Mouse (Mus musculus) midbrain, embryonic 11.5 days (tissue): ENCODE data around the gene Fbxw11. TPM values are rescaled to one million over a fixed set of nuclear protein-coding genes. Genes with fewer than 3 reads are reported as not detected.
A peak's percentile ranks its signal among the peaks of the same experiment; 100 is the strongest.

Experiments
- ATAC-seq: fragments of 200-750 bp; cut with Nextera tagmentation; 2 replicates; pipeline ENCODE4 v1.8.0; 2017; ENCODE audit warnings: moderate TSS enrichment, moderate library complexity; ENCODE audit not compliant: low FRiP score
- DNase-seq: peaks from one replicate; pipeline ENCODE4 v3.0.0; 2015; ENCODE audit warnings: low spot score; ENCODE audit errors: missing footprints
- H3K27ac ChIP-seq: fragments of 300-500 bp; sonication (generic); 2 replicates; pipeline ENCODE4 v1.5.1; 2014; ENCODE audit warnings: low read depth, low read length
- H3K27me3 ChIP-seq: fragments of 300-500 bp; sonication (generic); 2 replicates; pipeline ENCODE4 v1.6.1; 2014; ENCODE audit warnings: mild to moderate bottlenecking, low read length, moderate library complexity, mixed read lengths; ENCODE audit not compliant: control insufficient read depth, insufficient read depth
- H3K36me3 ChIP-seq: fragments of 300-500 bp; sonication (generic); 2 replicates; pipeline ENCODE4 v1.6.1; 2014; ENCODE audit warnings: mild to moderate bottlenecking, low read length, moderate library complexity, mixed read lengths; ENCODE audit not compliant: control insufficient read depth, insufficient read depth
- H3K4me1 ChIP-seq: fragments of 300-500 bp; sonication (generic); 2 replicates; pipeline ENCODE4 v1.6.1; 2014; ENCODE audit warnings: low read length; ENCODE audit not compliant: control insufficient read depth, insufficient read depth
- H3K4me2 ChIP-seq: fragments of 300-500 bp; sonication (generic); 2 replicates; pipeline ENCODE4 v1.6.1; 2014; ENCODE audit warnings: mild to moderate bottlenecking, moderate library complexity
- H3K4me3 ChIP-seq: fragments of 300-500 bp; sonication (generic); 2 replicates; pipeline ENCODE4 v1.5.1; 2014; ENCODE audit warnings: low read depth, low read length
- H3K9ac ChIP-seq: fragments of 300-500 bp; sonication (generic); 2 replicates; pipeline ENCODE4 v1.6.1; 2014; ENCODE audit warnings: low read length
- H3K9me3 ChIP-seq: fragments of 300-500 bp; sonication (generic); 2 replicates; pipeline ENCODE4 v1.6.1; 2016; ENCODE audit warnings: low read length; ENCODE audit not compliant: control insufficient read depth
- WGBS: fragments of 180-500 bp; shearing (Covaris S2); extraction: QIAGEN DNeasy Blood & Tissue Kit; methylation state at CpG from one replicate; pipeline ENCODE4 v1.1.7; 2014; 5-methylcytosine and 5-hydroxymethylcytosine counted together
- polyA plus RNA-seq: library from polyadenylated mRNA; unstranded; fragments of >200 nt; fragmentation: Nextera tagmentation; extraction: Ambion mirVana; gene quantifications from 2 replicates; pipeline ENCODE4 v1.2.1, GENCODE M21; 2014

Gene Fbxw11
- polyA plus RNA-seq, result 104 TPM in 2 replicates

DNA sequence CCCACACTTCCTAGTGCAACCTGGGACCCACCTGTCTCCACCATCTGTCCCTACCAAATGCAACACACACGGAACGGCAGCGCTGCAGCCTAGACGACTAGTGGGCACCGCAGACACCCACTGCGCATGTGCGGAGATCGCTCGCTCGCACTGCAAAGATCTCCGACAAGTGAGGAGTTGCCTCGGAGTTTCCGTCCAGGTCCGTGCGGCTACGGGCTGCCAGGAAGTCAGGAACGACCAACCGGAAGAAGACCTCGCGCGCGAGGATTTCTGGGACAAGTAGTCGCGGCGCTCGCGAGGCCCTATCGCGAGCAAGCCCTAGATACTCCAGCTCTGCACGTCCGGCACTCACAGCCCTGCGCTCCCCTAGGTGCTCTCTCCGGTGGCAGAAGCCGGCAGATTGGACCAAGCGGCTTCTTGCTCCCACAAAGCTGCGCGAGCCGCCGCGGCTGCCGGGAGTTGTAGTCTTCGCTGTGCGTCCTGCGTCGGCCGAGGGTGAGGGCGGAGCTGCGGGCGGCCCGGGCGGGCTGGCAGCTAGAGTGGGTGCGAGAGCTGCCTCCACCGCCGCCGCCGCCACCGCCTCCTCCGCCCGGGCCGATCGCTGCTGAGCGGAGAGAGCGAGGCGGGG lies at the start of gene Fbxw11:
TSS of gene Fbxw11 (plus strand) at position 476 of the 628 bp plus-strand sequence.
- Histone ChIP-seq H3K4me1 (peaks cover 17% of the 10 kb centered on the region), H3K4me2 (peak within 1 kb of the TSS; percentile 83), H3K4me3 (peak within 1 kb of the TSS; percentile 82), H3K27ac (peak within 1 kb of the TSS; percentile 97), H3K27me3 (no peaks in the 10 kb centered on the region), H3K36me3 (no peaks in the 10 kb centered on the region), H3K9ac (peak within 1 kb of the TSS; percentile 97), H3K9me3 (no peaks in the 10 kb centered on the region)
- DNase-seq (peak; percentile 99), ATAC-seq (peak; percentile 94)
- under 1% methylated on average over 53 of the region's 64 CpGs for WGBS

DNA sequence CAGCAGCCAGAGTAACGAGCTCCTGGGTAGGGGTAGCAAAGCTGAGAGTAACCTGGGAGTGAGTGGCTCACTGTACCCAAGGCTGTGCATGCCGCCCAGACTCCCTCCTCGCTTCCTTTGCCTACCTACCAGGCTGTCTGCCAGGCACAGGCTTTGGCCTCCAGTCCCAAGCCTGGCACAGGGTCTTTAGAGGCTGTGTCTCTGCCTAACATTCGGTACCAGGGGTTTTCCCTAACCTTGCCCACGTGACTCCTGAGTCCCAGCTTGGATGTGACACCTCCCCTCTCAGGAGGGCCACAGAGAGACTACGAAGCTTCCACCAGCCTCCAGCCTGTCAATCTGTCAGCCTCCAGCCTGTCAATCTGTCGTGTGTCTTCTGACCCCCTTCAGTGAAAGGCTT lies 49.4 kb upstream of the Fbxw11 start:
- Histone ChIP-seq H3K9ac (no peak overlapping the region), H3K27ac (no peak overlapping the region), H3K9me3 (no peaks in the 10 kb centered on the region), H3K36me3 (no peaks in the 10 kb centered on the region), H3K4me1 (no peaks in the 10 kb centered on the region), H3K27me3 (no peaks in the 10 kb centered on the region), H3K4me3 (no peak overlapping the region), H3K4me2 (no peak overlapping the region)
- DNase-seq, result no peak
- no peak for ATAC-seq
- 85% methylated on average over 7 of the region's 7 CpGs for WGBS

DNA sequence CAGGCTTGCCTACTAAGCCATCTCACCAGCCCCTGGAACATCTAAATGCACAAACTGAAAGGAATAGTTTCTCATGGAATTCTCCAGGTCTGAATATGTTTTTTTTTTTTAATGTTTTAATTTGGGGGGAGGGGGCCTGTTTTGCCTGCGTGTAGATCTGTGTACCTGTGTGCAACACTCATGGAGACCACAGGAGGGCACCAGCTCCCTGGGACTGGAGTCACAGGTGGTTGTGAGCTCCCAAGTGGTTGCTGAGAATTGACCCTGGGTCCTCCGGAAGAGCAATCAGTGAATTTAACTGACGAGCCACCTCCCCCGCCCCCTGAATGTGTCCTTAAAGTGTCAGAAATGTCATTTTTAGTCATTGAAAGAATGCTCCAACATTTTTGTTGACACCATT lies 48.4 kb upstream of the Fbxw11 start:
- Histone ChIP-seq H3K9me3 (no peaks in the 10 kb centered on the region), H3K9ac (no peak overlapping the region), H3K4me2 (no peak overlapping the region), H3K4me3 (no peak overlapping the region), H3K36me3 (no peaks in the 10 kb centered on the region), H3K27ac (no peak overlapping the region), H3K27me3 (no peaks in the 10 kb centered on the region), H3K4me1 (no peaks in the 10 kb centered on the region)
- DNase-seq, result peak; percentile 77
- WGBS, result 89% methylated on average over 4 of the region's 4 CpGs
- no peak for ATAC-seq

DNA sequence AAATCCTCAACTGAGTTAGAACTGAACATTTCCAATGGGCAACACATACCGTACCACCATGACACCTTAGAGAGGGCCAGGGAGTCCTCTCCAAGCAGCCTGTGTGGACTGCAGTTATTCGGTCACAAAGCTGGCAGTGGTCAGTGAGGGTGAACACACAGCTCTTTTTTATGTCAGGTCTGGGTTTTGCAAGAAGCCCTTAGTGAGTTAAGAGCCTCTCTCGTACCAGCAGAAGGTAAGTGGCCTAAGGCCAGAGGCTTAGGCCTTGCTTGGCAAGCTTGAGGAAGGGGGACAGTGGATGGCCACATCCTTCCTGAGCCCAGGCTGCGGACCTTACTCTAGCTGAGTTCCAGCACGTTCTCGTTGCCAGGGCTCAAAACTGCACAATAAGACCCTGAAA lies 42.2 kb upstream of the Fbxw11 start:
- WGBS, result 85% methylated on average over 6 of the region's 6 CpGs
- Histone ChIP-seq H3K27me3 (no peaks in the 10 kb centered on the region), H3K27ac (no peak overlapping the region), H3K4me1 (no peaks in the 10 kb centered on the region; the same call in 1 of the 2 replicates), H3K9ac (no peak overlapping the region), H3K9me3 (no peaks in the 10 kb centered on the region), H3K4me3 (no peak overlapping the region), H3K36me3 (no peaks in the 10 kb centered on the region; the same call in 1 of the 2 replicates), H3K4me2 (no peak overlapping the region)
- no peak for ATAC-seq
- no peak for DNase-seq

DNA sequence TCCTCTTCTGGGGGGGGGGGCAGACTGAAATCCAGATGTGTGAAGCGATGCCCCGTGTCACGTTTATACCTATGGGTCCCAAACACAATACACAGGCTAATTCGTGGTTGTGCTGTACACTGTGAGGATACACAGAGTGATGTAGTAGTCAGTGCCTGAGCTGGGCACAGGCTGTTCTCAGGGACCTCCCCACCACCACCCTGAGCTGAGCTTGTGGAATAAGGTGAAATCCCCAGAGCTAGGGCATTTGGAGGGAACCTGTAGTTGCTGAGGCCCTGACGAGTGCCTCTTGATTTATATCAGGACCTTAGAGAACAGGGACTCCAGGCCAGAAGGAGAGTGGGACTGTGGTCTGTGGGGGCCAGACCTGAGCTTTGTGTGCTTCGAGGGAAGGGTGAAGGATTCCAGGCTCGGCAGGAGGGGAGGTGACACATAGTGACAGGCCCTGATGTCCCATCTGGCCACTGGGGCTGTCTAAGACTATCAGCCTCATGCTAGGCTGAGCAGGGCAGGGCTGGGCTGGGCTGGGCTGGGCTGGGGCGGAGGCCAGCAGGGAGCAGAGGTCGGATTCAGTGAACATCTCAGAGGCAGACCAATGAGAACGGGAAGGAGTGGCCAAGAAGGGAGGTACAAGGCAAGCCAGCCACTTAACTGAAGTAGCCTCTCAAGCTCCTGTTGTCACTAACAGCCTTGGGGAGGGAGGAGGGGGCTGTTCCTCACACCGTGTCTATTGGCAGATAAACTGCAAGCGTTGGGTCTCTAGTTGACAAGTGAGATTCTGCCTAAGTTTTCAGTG lies 40.8 kb upstream of the Fbxw11 start:
- no peak overlapping the region for H3K9ac ChIP-seq
- WGBS, result 38% methylated on average over 12 of the region's 12 CpGs
- peak; percentile 88 for DNase-seq
- no peak overlapping the region for H3K4me3 ChIP-seq
- no peaks in the 10 kb centered on the region for H3K9me3 ChIP-seq
- H3K27me3 ChIP-seq, result no peaks in the 10 kb centered on the region
- ATAC-seq, result 0 out of 2 replicates have a peak, but pooled peaks have one; percentile 46
- no peak overlapping the region for H3K4me2 ChIP-seq
- no peaks in the 10 kb centered on the region; the same call in 1 of the 2 replicates for H3K36me3 ChIP-seq
- H3K27ac ChIP-seq, result no peak overlapping the region
- H3K4me1 ChIP-seq, result no peaks in the 10 kb centered on the region; the same call in 1 of the 2 replicates

DNA sequence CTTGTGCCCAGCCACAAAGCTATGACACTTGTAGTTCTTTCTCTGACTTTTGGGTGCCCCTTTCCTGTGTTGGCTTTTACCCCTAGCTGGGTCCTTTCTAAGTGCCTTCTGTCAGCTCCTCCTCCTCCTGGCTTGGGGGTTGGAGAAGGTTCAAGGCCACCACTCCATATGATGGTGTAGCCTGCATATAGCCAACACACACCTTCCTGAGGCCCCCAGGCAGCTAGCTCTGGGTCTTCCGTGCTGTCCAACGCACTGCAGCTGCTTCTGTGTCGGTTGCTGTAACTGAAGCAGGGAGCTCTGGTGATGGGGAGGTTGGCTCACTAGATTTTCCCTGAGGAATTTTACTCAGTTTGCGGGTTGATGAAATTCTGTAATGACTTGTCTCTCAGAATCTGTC lies 37.9 kb upstream of the Fbxw11 start:
- Histone ChIP-seq H3K9ac (no peak overlapping the region), H3K4me1 (no peaks in the 10 kb centered on the region; the same call in 1 of the 2 replicates), H3K36me3 (no peaks in the 10 kb centered on the region; the same call in 1 of the 2 replicates), H3K9me3 (no peaks in the 10 kb centered on the region), H3K4me2 (no peak overlapping the region), H3K27me3 (no peaks in the 10 kb centered on the region), H3K4me3 (no peak overlapping the region), H3K27ac (no peak overlapping the region)
- DNase-seq (peak; percentile 81), ATAC-seq (no peak)
- WGBS, result 75% methylated on average over 4 of the region's 4 CpGs

DNA sequence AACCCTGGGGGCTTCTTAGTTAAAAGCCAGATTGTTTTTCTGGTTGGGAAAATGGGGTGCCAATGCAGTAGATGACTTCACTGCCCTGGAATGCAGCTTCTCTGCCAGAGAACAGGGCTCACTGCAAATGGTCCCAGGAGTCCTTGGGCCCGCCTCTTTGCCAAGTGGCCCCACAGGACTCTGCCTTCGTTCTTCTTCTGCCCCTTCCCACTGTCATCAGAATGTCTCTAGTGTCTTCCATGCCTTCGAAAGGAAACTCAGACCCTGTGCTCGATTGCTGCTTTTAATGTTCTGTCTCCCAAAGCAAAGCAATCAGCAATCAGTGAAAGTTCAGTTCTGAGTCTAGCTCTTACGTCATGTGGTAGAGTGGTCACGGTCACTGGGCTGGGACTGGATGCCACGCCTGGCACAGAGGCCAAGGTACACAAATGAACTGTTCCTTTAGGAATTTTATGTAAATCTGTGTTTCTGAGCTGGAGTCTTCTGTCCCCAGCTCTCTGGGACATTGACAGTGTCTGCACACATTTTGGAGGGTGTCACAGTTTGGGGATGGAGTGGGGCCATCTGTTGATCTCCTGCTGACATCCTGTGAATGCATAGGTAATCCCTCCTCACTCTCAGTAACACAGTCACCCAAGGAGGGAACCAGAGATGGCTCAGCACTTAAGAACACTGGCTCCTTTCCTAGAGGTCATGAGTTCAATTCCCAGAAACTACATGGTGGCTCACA lies 37.2 kb upstream of the Fbxw11 start:
- no peak overlapping the region for H3K4me3 ChIP-seq
- no peaks in the 10 kb centered on the region; the same call in 1 of the 2 replicates for H3K36me3 ChIP-seq
- 73% methylated on average over 7 of the region's 7 CpGs for WGBS
- H3K9ac ChIP-seq, result no peak overlapping the region
- peak; percentile 69 for DNase-seq
- H3K9me3 ChIP-seq, result no peaks in the 10 kb centered on the region
- ATAC-seq, result no peak
- no peak overlapping the region for H3K4me2 ChIP-seq
- H3K4me1 ChIP-seq, result no peaks in the 10 kb centered on the region
- no peak overlapping the region for H3K27ac ChIP-seq
- no peaks in the 10 kb centered on the region for H3K27me3 ChIP-seq

DNA sequence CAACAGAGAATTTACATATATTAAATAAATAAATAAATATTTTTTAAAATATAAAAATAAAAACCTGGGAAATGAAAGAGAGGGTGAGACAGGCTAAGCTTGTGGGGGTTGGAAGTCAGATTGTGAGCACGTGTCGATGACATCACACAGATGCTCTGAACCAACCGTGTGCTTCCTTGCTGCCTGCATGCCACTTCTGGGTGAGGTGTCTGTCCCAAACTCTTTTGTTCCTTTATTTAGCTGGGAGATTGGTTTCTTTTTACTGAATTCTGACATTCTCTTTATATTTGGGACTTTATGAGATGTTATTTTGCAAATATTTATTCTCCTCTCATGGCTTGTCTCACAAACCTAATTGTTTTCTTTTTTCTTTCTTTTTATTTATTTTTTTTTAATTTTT lies 36.6 kb upstream of the Fbxw11 start:
- Histone ChIP-seq H3K4me1 (no peaks in the 10 kb centered on the region), H3K36me3 (no peaks in the 10 kb centered on the region; the same call in 1 of the 2 replicates), H3K4me2 (no peak overlapping the region), H3K4me3 (no peak overlapping the region), H3K27me3 (no peaks in the 10 kb centered on the region), H3K9ac (no peak overlapping the region), H3K9me3 (no peaks in the 10 kb centered on the region), H3K27ac (no peak overlapping the region)
- peak; percentile 56 for DNase-seq
- no peak for ATAC-seq
- WGBS, result 87% methylated on average over 3 of the region's 3 CpGs
